ENCODE assay signal across 12 mouse cellular contexts in genomic region chr14:24468806-24469205, GRCm38 (mm10). TPM values are rescaled to one million over a fixed set of nuclear protein-coding genes. Genes with fewer than 3 reads are reported as not detected.
A peak's percentile ranks its signal among the peaks of the same experiment; 100 is the strongest.
DNase-seq lines count a peak whose midpoint lies in the region.
"Had no signal": no experiment of that assay in that cellular context is flagged by ENCODE, and none has a peak within 500 bp of the region (broad histone marks: within the 10 kb centered on the region; RNA-seq: fewer than 3 reads in every experiment).

No protein-coding gene starts in this region.

- peak; percentile 13 to 20 for DNase-seq in adrenal gland, postnatal 36 days
- no peak for DNase-seq in adrenal gland, postnatal 4 days (ENCODE audit: low spot score in 2 of 2)
- DNase-seq in NIH3T3 (ENCODE audit: low read depth), result peak; percentile 87
- peak; percentile 43 for DNase-seq in fat pad, adult 2 months (ENCODE audit: extremely low read depth, low read depth, low spot score)
- no peak for DNase-seq in heart, adult 18-20 months
- DNase-seq in T-cell, adult 2 months (ENCODE audit: low spot score), result no peak
- no peak for DNase-seq in kidney, postnatal 10 days
- DNase-seq: cerebellum, adult 11-12 months; cerebellum, adult 9-11 months; cerebellum, postnatal 36 days; gastrocnemius, postnatal 10 days; kidney, adult 2 months had no signal

RNA-seq across cellular contexts. Expression of gene Polr3a, which starts 18.1 kb away (rescaled TPM):
- 10 to 100 TPM; 19.0 to 19.6 TPM for total RNA-seq in adrenal gland, postnatal 36 days (2021)
- total RNA-seq in adrenal gland, postnatal 4 days (2021), result 10 to 100 TPM; 29.3 to 32.2 TPM
- 10 to 100 TPM; 12.9 to 13.8 TPM for total RNA-seq in heart, adult 18-20 months (2021)

RNA-seq across cellular contexts. Expression of gene Rps24, which starts 18.1 kb away (rescaled TPM):
- total RNA-seq in adrenal gland, postnatal 36 days (2021), result 1,000 to 10,000 TPM; 1,576 to 1,729 TPM
- total RNA-seq in adrenal gland, postnatal 4 days (2021), result 1,000 to 10,000 TPM; 1,962 to 2,011 TPM
- 1,000 to 10,000 TPM in 1 of 2 experiments, 100 to 1,000 TPM in 1; 943 to 1,031 TPM for total RNA-seq in heart, adult 18-20 months (2021)

Comparison
In these comparisons a context has a peak if more than half of its experiments do, and no peak if none do; other contexts are left out.
1. DNase-seq: peak in adrenal gland, postnatal 36 days (2 of 2), NIH3T3 (single experiment) and fat pad, adult 2 months (single experiment); none in adrenal gland, postnatal 4 days (0 of 2), heart, adult 18-20 months (0 of 2), T-cell, adult 2 months (single experiment) and kidney, postnatal 10 days (single experiment).